Mouse (Mus musculus) heart, adult 18-20 months (tissue): ENCODE data around the gene Aass. TPM values are rescaled to one million over a fixed set of nuclear protein-coding genes. Genes with fewer than 3 reads are reported as not detected.
A peak's percentile ranks its signal among the peaks of the same experiment; 100 is the strongest.
"Not testable (repeated sequence)": the region's sequence is repeated elsewhere in the genome, so short reads cannot be mapped to it uniquely, and the experiment has no call there.

Experiments
- DNase-seq, 2 experiments: peaks; one replicate each; pipeline ENCODE4 v3.0.0; 2021 to 2022; ENCODE audit warnings: mixed read lengths in 1 of 2
- long read RNA-seq, 2 experiments: library from polyadenylated mRNA; stranded (forward); transcript quantifications; one replicate each; pipeline ENCODE4 v2.0.0; 2021
- total RNA-seq, 2 experiments: library from RNA; stranded (reverse); gene quantifications; 2 replicates each; pipeline ENCODE4 v1.2.3; 2021

Gene Aass
- total RNA-seq, result under 1 TPM; 0.36 to 0.62 TPM
- long read RNA-seq, experiment 1, result 0 reads
- long read RNA-seq, experiment 2, partial matches to known transcripts, result 0 of 1 reads
- long read RNA-seq, experiment 2, other reads (novel, unspliced or antisense), result 0 of 1 reads

- peak; percentile 48 to 54 for DNase-seq
These were observed at the start of gene Aass for GRCm38 (mm10) chr6:23132573-23133181. Gene Aass, minus strand, starts transcription at chr6:23132986.

- peak in 1 of 2 experiments; percentile 47 for DNase-seq
These were observed 47.3 kb upstream of the Aass start for GRCm38 (mm10) chr6:23180096-23180495.

GRCm38 (mm10) chr6:23163824-23164223, 31.0 kb upstream of the Aass start:
- DNase-seq, result not testable (repeated sequence)

- not testable (repeated sequence) for DNase-seq
These were observed 23.6 kb upstream of the Aass start for GRCm38 (mm10) chr6:23156357-23156756.

- no peak for DNase-seq
These were observed 20.3 kb upstream of the Aass start for GRCm38 (mm10) chr6:23153112-23153511.

- DNase-seq, result no peak
These were observed 14.4 kb upstream of the Aass start for GRCm38 (mm10) chr6:23147221-23147620.

GRCm38 (mm10) chr6:23143980-23144379, 11.2 kb upstream of the Aass start:
- DNase-seq, result no peak

- DNase-seq, result no peak
These were observed 1.8 kb downstream of the Aass start for GRCm38 (mm10) chr6:23131015-23131414.

- peak; percentile 49 to 71 for DNase-seq
These were observed 3.6 kb downstream of the Aass start for GRCm38 (mm10) chr6:23129201-23129600.

GRCm38 (mm10) chr6:23126706-23127105, 6.1 kb downstream of the Aass start:
- DNase-seq, result no peak

GRCm38 (mm10) chr6:23125831-23126230, 7.0 kb downstream of the Aass start:
- DNase-seq, result no peak

- no peak for DNase-seq
These were observed 8.0 kb downstream of the Aass start for GRCm38 (mm10) chr6:23124823-23125222.

- no peak for DNase-seq
These were observed 9.9 kb downstream of the Aass start for GRCm38 (mm10) chr6:23122934-23123333.

GRCm38 (mm10) chr6:23114781-23115180, 18.0 kb downstream of the Aass start:
- DNase-seq, result no peak

- no peak for DNase-seq
These were observed 25.7 kb downstream of the Aass start for GRCm38 (mm10) chr6:23107069-23107468.

GRCm38 (mm10) chr6:23106373-23106772, 26.4 kb downstream of the Aass start:
- DNase-seq, result peak in 1 of 2 experiments; percentile 2

GRCm38 (mm10) chr6:23090346-23091055, 42.3 kb downstream of the Aass start:
- not testable (repeated sequence) for DNase-seq

GRCm38 (mm10) chr6:23089292-23089691, 43.5 kb downstream of the Aass start:
- DNase-seq, result not testable (repeated sequence)

GRCm38 (mm10) chr6:23084587-23085421, 48.0 kb downstream of the Aass start:
- no peak for DNase-seq

GRCm38 (mm10) chr6:23079991-23080680, 52.6 kb downstream of the Aass start:
- no peak for DNase-seq

- no peak for DNase-seq
These were observed 54.5 kb downstream of the Aass start for GRCm38 (mm10) chr6:23078273-23078672.

- no peak for DNase-seq
These were observed 56.7 kb downstream of the Aass start for GRCm38 (mm10) chr6:23076060-23076459.
